Mouse (Mus musculus) heart, adult 2 months (tissue): Measurements from ENCODE around the gene Srsf5.

Experiments
- CTCF ChIP-seq: fragments of 200-600 bp; IDR thresholded peaks from 2 replicates; pipeline ENCODE4 v1.8.1; 2022; ENCODE audit warnings: antibody characterized with exemption, mild to moderate bottlenecking, moderate library complexity
- POLR2A ChIP-seq: fragments of 200-500 bp; IDR thresholded peaks from 2 replicates; pipeline ENCODE4 v1.6.1; 2011; ENCODE audit warnings: mild to moderate bottlenecking, low read depth, low read length, control low read depth; ENCODE audit not compliant: insufficient read depth

DNA sequence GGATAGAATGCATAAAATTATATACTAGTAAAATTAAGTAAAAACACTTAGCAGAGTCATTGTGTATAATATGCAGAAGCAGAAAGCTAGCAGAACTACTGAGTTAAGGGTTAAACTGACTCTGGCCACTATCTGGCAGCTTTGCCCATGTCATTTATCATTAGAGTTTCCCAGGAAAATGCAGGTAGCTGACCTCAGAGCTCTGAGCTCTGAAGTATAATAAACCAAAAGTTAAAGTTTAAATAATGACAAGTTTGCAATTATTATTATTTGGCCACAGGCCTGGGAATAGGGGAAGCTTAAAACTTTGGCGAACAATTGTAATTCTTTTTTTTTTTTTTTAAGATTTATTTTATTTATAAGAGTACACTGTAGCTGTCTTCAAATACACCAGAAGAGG lies 12.4 kb upstream of the Srsf5 start:
- TF ChIP-seq CTCF = no peak
- no peak for TF ChIP-seq POLR2A
